Mouse (Mus musculus) neural tube, embryonic 10.5 days (tissue): ENCODE data around the gene Nfu1.
"Not testable (repeated sequence)": the region's sequence is repeated elsewhere in the genome, so short reads cannot be mapped to it uniquely, and the experiment has no call there.

Experiments
- DNase-seq: peaks from one replicate; pipeline ENCODE4 v3.0.0-alpha.2; 2017; ENCODE audit warnings: low spot score; ENCODE audit errors: extremely low spot score

The Nfu1 gene

GRCm38 (mm10) chr6:87021791-87022190, 12.8 kb downstream of the Nfu1 start:
- no peak for DNase-seq

- no peak for DNase-seq
Measured at GRCm38 (mm10) chr6:87026980-87027379, 17.9 kb downstream of the Nfu1 start.

GRCm38 (mm10) chr6:87028881-87029280, 19.8 kb downstream of the Nfu1 start:
- DNase-seq, result no peak

- DNase-seq, result not testable (repeated sequence)
Measured at GRCm38 (mm10) chr6:87031310-87031709, 22.3 kb downstream of the Nfu1 start.

GRCm38 (mm10) chr6:87032401-87032800, 23.4 kb downstream of the Nfu1 start:
- DNase-seq, result no peak

GRCm38 (mm10) chr6:87034395-87034794, 25.4 kb downstream of the Nfu1 start:
- DNase-seq, result no peak

- DNase-seq, result no peak
Measured at GRCm38 (mm10) chr6:87037826-87038620, 29.0 kb downstream of the Nfu1 start.

- no peak for DNase-seq
Measured at GRCm38 (mm10) chr6:87039161-87039560, 30.1 kb downstream of the Nfu1 start.

- no peak for DNase-seq
Measured at GRCm38 (mm10) chr6:87040971-87041370, 31.9 kb downstream of the Nfu1 start.

- DNase-seq, result no peak
Measured at GRCm38 (mm10) chr6:87041431-87041830, 32.4 kb downstream of the Nfu1 start.

- no peak for DNase-seq
Measured at GRCm38 (mm10) chr6:87042004-87042336, 32.9 kb downstream of the Nfu1 start.

GRCm38 (mm10) chr6:87042337-87043130, 33.5 kb downstream of the Nfu1 start, which contains the start of gene Gfpt1:
Gfpt1 (plus strand) TSS chr6:87042846.
- DNase-seq, result peak; percentile 93

GRCm38 (mm10) chr6:87043131-87043516, 34.1 kb downstream of the Nfu1 start:
- no peak for DNase-seq

- DNase-seq, result no peak
Measured at GRCm38 (mm10) chr6:87044895-87045294, 35.9 kb downstream of the Nfu1 start.

- DNase-seq, result no peak
Measured at GRCm38 (mm10) chr6:87045507-87045906, 36.5 kb downstream of the Nfu1 start.

- DNase-seq, result not testable (repeated sequence)
Measured at GRCm38 (mm10) chr6:87048712-87049111, 39.7 kb downstream of the Nfu1 start.

- no peak for DNase-seq
Measured at GRCm38 (mm10) chr6:87051886-87052425, 42.9 kb downstream of the Nfu1 start.

- no peak for DNase-seq
Measured at GRCm38 (mm10) chr6:87054193-87054592, 45.2 kb downstream of the Nfu1 start.

GRCm38 (mm10) chr6:87059754-87060153, 50.7 kb downstream of the Nfu1 start:
- no peak for DNase-seq

- no peak for DNase-seq
Measured at GRCm38 (mm10) chr6:87063586-87063985, 54.5 kb downstream of the Nfu1 start.

GRCm38 (mm10) chr6:87068209-87068608, 59.2 kb downstream of the Nfu1 start:
- DNase-seq, result no peak

- no peak for DNase-seq
Measured at GRCm38 (mm10) chr6:87069195-87069900, 60.3 kb downstream of the Nfu1 start.
